Mouse (Mus musculus) frontal cortex, adult 2 months (tissue): ENCODE results near the gene Sh3gl3. TPM values are rescaled to one million over a fixed set of nuclear protein-coding genes. Genes with fewer than 3 reads are reported as not detected.

Experiments used
- DNase-seq, 2 experiments: peaks; one replicate each; pipeline ENCODE4 v3.0.0; 2022; ENCODE audit warnings: low spot score in 1 of 2; ENCODE audit errors: extremely low spot score in 1 of 2
- polyA plus RNA-seq: library from polyadenylated mRNA; depleted of rRNA; stranded (reverse); fragments of >200 nt; gene quantifications from 2 replicates; pipeline ENCODE4 v1.2.3, GENCODE M21; 2012; rRNA removed

Gene Sh3gl3
- polyA plus RNA-seq, 1 experiment, result 45.8 TPM

GRCm38 (mm10) chr7:82350421-82350820 is 176.8 kb downstream of the Sh3gl3 start:
- no peak for DNase-seq

Other genes starting within 250 kb of the Sh3gl3 start
- 45.8 and 48.8 TPM in 2 replicates for gene Hdgfl3, start 239.4 kb upstream of the Sh3gl3 start, polyA plus RNA-seq
- 0.02 TPM in 1 of 2 replicates, not detected in the other for gene Bnc1, start 181.5 kb upstream of the Sh3gl3 start, polyA plus RNA-seq
- gene Adamtsl3, start 161.9 kb downstream of the Sh3gl3 start, polyA plus RNA-seq, result 0.61 and 0.90 TPM in 2 replicates